Mouse (Mus musculus): ENCODE data around the gene Zfp503. TPM values are rescaled to one million over a fixed set of nuclear protein-coding genes. Genes with fewer than 3 reads are reported as not detected.

The Zfp503 gene
- polyA plus RNA-seq, 2 experiments: 0.43 to 0.77 TPM

DNA sequence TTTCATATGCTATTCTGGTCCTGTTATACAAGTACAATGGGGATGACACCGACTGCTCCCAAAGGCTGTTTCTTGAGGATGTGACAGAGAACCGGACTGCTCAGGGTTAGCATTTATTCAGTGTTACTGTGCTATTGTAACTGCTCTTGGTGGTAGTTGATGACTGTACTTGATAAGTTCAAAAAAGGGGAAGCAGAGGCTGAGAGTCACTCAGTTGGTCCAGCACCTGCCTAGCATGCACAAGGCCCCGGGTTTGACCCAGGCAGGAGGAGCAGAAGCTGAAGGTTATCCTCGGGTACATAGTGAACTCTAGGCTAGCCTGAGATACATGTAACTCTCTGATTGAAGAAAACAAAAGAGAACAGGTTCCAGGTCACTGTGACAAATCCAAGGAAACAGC is 34.1 kb upstream of the Zfp503 start:
- no peaks in the 10 kb centered on the region for H3K27me3 ChIP-seq (ENCODE audit: control insufficient read depth, insufficient read depth, low read length)
- DNase-seq (ENCODE audit: low read depth in 3 of 3, low spot score in 3 of 3): no peak

DNA sequence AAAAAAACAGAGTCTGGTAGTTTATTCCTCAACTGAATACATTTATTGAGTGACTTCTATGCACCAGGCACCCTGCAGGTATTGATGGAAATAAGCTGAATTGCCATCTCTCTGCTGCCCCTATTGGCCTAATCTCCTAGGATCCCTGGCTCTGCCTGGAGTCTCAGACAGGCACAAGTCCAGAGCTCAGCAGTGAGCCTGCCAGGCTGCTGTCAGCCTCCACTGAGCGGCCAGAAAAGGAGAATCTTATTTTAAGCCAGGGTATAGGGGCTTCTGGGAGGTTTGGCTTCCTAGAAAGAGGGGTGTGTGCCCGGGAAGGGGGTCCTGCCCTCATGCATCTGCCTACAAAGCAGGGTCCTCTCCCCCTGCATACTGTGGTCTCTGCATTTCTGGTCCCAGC is 31.5 kb upstream of the Zfp503 start:
- Histone ChIP-seq H3K4me3 (ENCODE audit: insufficient read depth in 1 of 2, low read depth in 2 of 2, low read length in 2 of 2) (no peak overlapping the region), H3K4me1 (replicated peaks; ENCODE audit: control insufficient read depth in 2 of 2, insufficient read depth in 2 of 2, low read length in 1 of 2) (peaks cover 0 to 8% of the 10 kb centered on the region in 2 experiments; a peak in 2 of 4 replicates), H3K9ac (replicated peaks) (no peak overlapping the region), H3K27me3 (ENCODE audit: control insufficient read depth, insufficient read depth, low read length) (no peaks in the 10 kb centered on the region), H3K9me3 (ENCODE audit: control insufficient read depth, low read length) (no peaks in the 10 kb centered on the region), H3K27ac (no peak overlapping the region), H3K36me3 (replicated peaks; ENCODE audit: control insufficient read depth, insufficient read depth, low read depth) (no peaks in the 10 kb centered on the region), H3K4me2 (ENCODE audit: low read depth) (no peak overlapping the region)
- 33% methylated on average over 2 of the region's 2 CpGs for WGBS (ENCODE audit: insufficient replicate concordance)
- peak; percentile 44 for TF ChIP-seq CTCF (IDR thresholded peaks at IDR 0.05; ENCODE audit: low read depth)
- no peak for TF ChIP-seq EP300 (IDR thresholded peaks at IDR 0.05; ENCODE audit: low read depth)
- DNase-seq (ENCODE audit: low read depth in 3 of 3, low spot score in 3 of 3) (no peak), ATAC-seq (ENCODE audit: insufficient read depth) (no peak)

More for the DNA sequence above, 34.1 kb upstream of the Zfp503 start:
- WGBS (ENCODE audit: insufficient replicate concordance): 32% methylated on average over 4 of the region's 4 CpGs
- Histone ChIP-seq H3K9ac (replicated peaks) (no peak overlapping the region), H3K27ac (no peak overlapping the region), H3K9me3 (ENCODE audit: control insufficient read depth, low read length) (no peaks in the 10 kb centered on the region), H3K36me3 (replicated peaks; ENCODE audit: control insufficient read depth, insufficient read depth, low read depth) (no peaks in the 10 kb centered on the region), H3K4me1 (replicated peaks; ENCODE audit: control insufficient read depth in 2 of 2, insufficient read depth in 2 of 2, low read length in 1 of 2) (peaks cover 0 to 8% of the 10 kb centered on the region in 2 experiments; a peak in 2 of 4 replicates), H3K4me3 (ENCODE audit: insufficient read depth in 1 of 2, low read depth in 2 of 2, low read length in 2 of 2) (no peak overlapping the region), H3K4me2 (ENCODE audit: low read depth) (no peak overlapping the region)
- no peak for TF ChIP-seq EP300 (IDR thresholded peaks at IDR 0.05; ENCODE audit: low read depth)
- TF ChIP-seq CTCF (IDR thresholded peaks at IDR 0.05; ENCODE audit: low read depth): no peak
- no peak for ATAC-seq (ENCODE audit: insufficient read depth)

DNA sequence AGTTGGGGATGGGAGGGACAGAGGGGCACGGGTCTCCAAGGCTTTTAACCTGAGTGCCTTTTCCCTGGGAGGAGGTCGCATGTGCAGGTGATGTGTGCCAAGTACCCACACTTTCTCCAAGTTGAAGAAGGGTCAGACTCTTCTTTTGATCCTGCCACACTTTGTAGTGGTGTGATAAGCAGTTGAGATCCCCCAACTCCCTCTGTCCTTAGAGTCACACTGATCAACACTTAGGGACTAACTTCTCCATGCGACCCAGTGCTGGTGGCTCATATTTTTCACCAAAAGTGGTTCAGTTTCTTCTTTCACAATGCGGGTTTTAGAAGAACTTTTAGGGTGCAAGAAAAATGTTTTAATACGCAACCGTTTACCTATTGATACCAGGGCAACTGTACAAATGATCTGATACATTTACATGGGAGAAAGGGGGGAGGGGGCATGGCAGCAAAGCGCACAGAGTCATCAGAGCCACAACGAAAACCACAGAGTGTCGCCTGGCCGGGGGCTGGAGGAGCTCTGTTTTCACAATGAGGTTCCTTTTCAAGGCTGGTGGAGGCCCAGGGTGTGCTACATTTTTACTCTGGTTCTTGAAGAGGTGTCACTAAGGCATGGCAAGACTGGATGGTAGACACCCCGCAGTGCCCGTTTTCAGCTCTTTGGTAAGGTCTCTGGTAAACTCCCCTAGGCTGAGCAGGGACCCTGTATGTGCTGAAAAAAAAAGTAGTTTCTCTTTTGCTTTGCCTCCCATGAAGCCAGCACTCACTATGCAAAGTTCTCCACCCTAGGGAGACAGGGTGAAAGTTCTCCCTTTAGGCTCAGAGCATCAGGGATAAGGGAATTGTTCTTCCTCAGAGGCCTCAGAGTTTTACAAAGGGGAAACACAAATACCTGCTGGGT is 30.8 kb upstream of the Zfp503 start:
- Histone ChIP-seq H3K36me3 (replicated peaks; ENCODE audit: control insufficient read depth, insufficient read depth, low read depth) (no peaks in the 10 kb centered on the region), H3K9ac (replicated peaks) (peak overlapping the region; percentile 46; the same call in 1 of the 2 replicates), H3K4me3 (ENCODE audit: insufficient read depth in 1 of 2, low read depth in 2 of 2, low read length in 2 of 2) (peak overlapping the region; percentile 47 to 62), H3K27me3 (ENCODE audit: control insufficient read depth, insufficient read depth, low read length) (no peaks in the 10 kb centered on the region), H3K9me3 (ENCODE audit: control insufficient read depth, low read length) (no peaks in the 10 kb centered on the region), H3K4me2 (ENCODE audit: low read depth) (peak overlapping the region; percentile 69), H3K4me1 (replicated peaks; ENCODE audit: control insufficient read depth in 2 of 2, insufficient read depth in 2 of 2, low read length in 1 of 2) (peaks cover 0 to 8% of the 10 kb centered on the region in 2 experiments; a peak in 2 of 4 replicates), H3K27ac (no peak overlapping the region)
- no peak for TF ChIP-seq EP300 (IDR thresholded peaks at IDR 0.05; ENCODE audit: low read depth)
- TF ChIP-seq CTCF (IDR thresholded peaks at IDR 0.05; ENCODE audit: low read depth): no peak
- 6% methylated on average over 12 of the region's 12 CpGs for WGBS (ENCODE audit: insufficient replicate concordance)
- no peak for ATAC-seq (ENCODE audit: insufficient read depth)
- DNase-seq (ENCODE audit: low read depth in 3 of 3, low spot score in 3 of 3): no peak

DNA sequence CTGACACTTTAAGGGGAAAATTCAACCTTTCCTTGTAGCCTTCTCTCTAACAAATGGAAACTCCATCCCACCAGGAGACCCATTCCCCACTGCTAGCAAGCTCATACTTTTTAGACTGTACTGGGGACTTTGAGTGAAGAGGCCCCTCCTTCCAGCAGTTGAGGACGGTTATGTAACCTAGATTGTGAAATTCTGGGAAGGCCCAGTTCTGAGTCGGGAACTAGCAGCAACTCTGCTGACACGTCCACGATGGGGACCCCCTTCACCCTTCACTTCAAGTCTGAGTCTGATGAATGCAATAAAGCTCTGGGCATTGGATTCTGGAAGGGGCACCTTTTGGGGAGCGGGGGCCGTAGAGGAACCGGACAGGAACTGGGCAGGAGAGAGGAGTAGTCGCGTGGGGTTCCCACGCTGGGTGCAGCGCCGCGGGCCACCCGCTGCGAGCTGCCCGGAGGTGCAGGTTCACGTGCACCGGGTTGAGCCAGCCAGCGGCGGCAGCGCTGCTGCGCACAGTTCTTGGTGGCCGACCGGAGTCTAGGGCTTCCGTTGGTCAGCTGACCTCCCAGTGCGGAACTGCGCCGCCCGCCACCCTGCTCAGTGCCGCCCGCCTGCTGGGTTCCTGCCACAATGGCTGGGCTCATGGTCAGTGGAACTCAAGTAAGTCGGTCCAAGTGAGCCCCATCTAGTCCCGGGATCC is 30.0 kb upstream of the Zfp503 start, which contains the start of gene Lrmda:
Gene Lrmda (plus strand): TSS at position 461 of the 697 bp plus-strand sequence.
- DNase-seq (ENCODE audit: low read depth in 3 of 3, low spot score in 3 of 3) (peak; percentile 17 to 31 (median 29)), ATAC-seq (ENCODE audit: insufficient read depth) (peak; percentile 83)
- peak within 1 kb of the TSS; percentile 46 for H3K9ac ChIP-seq (replicated peaks)
- H3K4me2 ChIP-seq (ENCODE audit: low read depth): peak within 1 kb of the TSS; percentile 69
- H3K9me3 ChIP-seq (ENCODE audit: control insufficient read depth, low read length): no peaks in the 10 kb centered on the region
- no peak for TF ChIP-seq EP300 (IDR thresholded peaks at IDR 0.05; ENCODE audit: low read depth)
- TF ChIP-seq CTCF (IDR thresholded peaks at IDR 0.05; ENCODE audit: low read depth): no peak
- peaks cover 0 to 8% of the 10 kb centered on the region in 2 experiments; a peak in 2 of 4 replicates for H3K4me1 ChIP-seq (replicated peaks; ENCODE audit: control insufficient read depth in 2 of 2, insufficient read depth in 2 of 2, low read length in 1 of 2)
- H3K27me3 ChIP-seq (ENCODE audit: control insufficient read depth, insufficient read depth, low read length): no peaks in the 10 kb centered on the region
- 1% methylated on average over 33 of the region's 33 CpGs for WGBS (ENCODE audit: insufficient replicate concordance)
- H3K36me3 ChIP-seq (replicated peaks; ENCODE audit: control insufficient read depth, insufficient read depth, low read depth): no peaks in the 10 kb centered on the region
- H3K27ac ChIP-seq: no peak within 1 kb of the TSS
- H3K4me3 ChIP-seq (ENCODE audit: insufficient read depth in 1 of 2, low read depth in 2 of 2, low read length in 2 of 2): peak within 1 kb of the TSS; percentile 47 to 62

DNA sequence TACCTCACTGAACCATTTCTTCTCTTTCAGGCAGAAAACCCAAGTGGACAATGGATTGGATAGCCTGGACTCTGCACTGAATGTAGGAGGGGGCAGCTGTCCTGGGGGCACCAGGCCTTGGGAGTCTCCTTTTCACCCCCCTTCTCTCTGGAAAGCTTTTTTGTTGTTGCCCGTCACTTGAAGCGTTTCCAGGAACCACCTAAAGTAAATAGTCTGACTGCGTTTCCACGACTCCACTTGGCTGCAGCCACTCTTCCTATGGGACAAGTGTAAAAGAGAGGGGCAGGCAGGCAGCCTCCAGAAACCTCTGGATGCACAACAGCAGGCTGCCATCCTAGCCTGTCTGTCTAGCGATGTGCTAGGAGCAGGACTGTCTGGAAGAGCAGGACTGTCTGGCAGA is 27.6 kb upstream of the Zfp503 start:
- Histone ChIP-seq H3K4me2 (ENCODE audit: low read depth) (no peak overlapping the region), H3K27me3 (ENCODE audit: control insufficient read depth, insufficient read depth, low read length) (no peaks in the 10 kb centered on the region), H3K36me3 (replicated peaks; ENCODE audit: control insufficient read depth, insufficient read depth, low read depth) (no peaks in the 10 kb centered on the region), H3K4me3 (ENCODE audit: insufficient read depth in 1 of 2, low read depth in 2 of 2, low read length in 2 of 2) (no peak overlapping the region), H3K9me3 (ENCODE audit: control insufficient read depth, low read length) (no peaks in the 10 kb centered on the region), H3K27ac (no peak overlapping the region), H3K4me1 (replicated peaks; ENCODE audit: control insufficient read depth in 2 of 2, insufficient read depth in 2 of 2, low read length in 1 of 2) (peaks cover 0 to 8% of the 10 kb centered on the region in 2 experiments; a peak in 2 of 4 replicates), H3K9ac (replicated peaks) (no peak overlapping the region)
- DNase-seq (ENCODE audit: low read depth in 3 of 3, low spot score in 3 of 3): no peak
- ATAC-seq (ENCODE audit: insufficient read depth): no peak
- no peak for TF ChIP-seq EP300 (IDR thresholded peaks at IDR 0.05; ENCODE audit: low read depth)
- no peak for TF ChIP-seq CTCF (IDR thresholded peaks at IDR 0.05; ENCODE audit: low read depth)
- WGBS (ENCODE audit: insufficient replicate concordance): 54% methylated on average over 5 of the region's 5 CpGs
